Mouse (Mus musculus) MEL (cell line): ENCODE results near the gene Olfr325. TPM values are rescaled to one million over a fixed set of nuclear protein-coding genes. Genes with fewer than 3 reads are reported as not detected.
"Not testable (repeated sequence)": the region's sequence is repeated elsewhere in the genome, so short reads cannot be mapped to it uniquely, and the experiment has no call there.

Experiments
- DNase-seq: peaks from one replicate; pipeline ENCODE4 v3.0.0; 2011; ENCODE audit warnings: low read depth, low spot score
- H3K27ac ChIP-seq: 2 replicates; pipeline ENCODE4 v1.5.1; 2012; ENCODE audit warnings: low read depth, mild to moderate bottlenecking, control low read depth, low read length, moderate library complexity; ENCODE audit not compliant: control insufficient read depth
- H3K27me3 ChIP-seq, 2 experiments: fragments of 150-350 bp in 1 of 2; sonication (generic) in 1 of 2; 2 replicates each; pipeline ENCODE4 v1.6.1; 2012; ENCODE audit warnings: low read length in 2 of 2, mild to moderate bottlenecking in 2 of 2, improper control_type of control experiment in 1 of 2, moderate library complexity in 1 of 2; ENCODE audit not compliant: insufficient read depth in 2 of 2, control insufficient read depth in 1 of 2
- H3K36me3 ChIP-seq, 2 experiments: 2 replicates each; pipeline ENCODE4 v1.6.1; 2012 to 2014; ENCODE audit warnings: low read length in 2 of 2, improper control_type of control experiment in 1 of 2, inconsistent platforms in 1 of 2, mild to moderate bottlenecking in 1 of 2; ENCODE audit not compliant: insufficient read depth in 2 of 2, control insufficient read depth in 1 of 2
- H3K4me1 ChIP-seq, 2 experiments: fragments of 150-350 bp in 1 of 2; sonication (generic) in 1 of 2; 2 replicates each; pipeline ENCODE4 v1.6.1; 2012; ENCODE audit warnings: low read length in 2 of 2, improper control_type of control experiment in 1 of 2, mild to moderate bottlenecking in 1 of 2; ENCODE audit not compliant: insufficient read depth in 2 of 2, control insufficient read depth in 1 of 2
- H3K4me3 ChIP-seq, 2 experiments: fragments of 150-350 bp in 1 of 2; sonication (generic) in 1 of 2; 2 replicates each; pipeline ENCODE4 v1.5.1; 2012; ENCODE audit warnings: low read depth in 2 of 2, low read length in 2 of 2, mild to moderate bottlenecking in 2 of 2, moderate library complexity in 2 of 2, control low read depth in 1 of 2, improper control_type of control experiment in 1 of 2; ENCODE audit not compliant: control insufficient read depth in 1 of 2, insufficient read depth in 1 of 2
- H3K79me2 ChIP-seq: 2 replicates; pipeline ENCODE4 v1.6.1; 2012; ENCODE audit warnings: mild to moderate bottlenecking, low read length, moderate library complexity; ENCODE audit not compliant: control insufficient read depth, poor library complexity, insufficient read depth
- H3K9ac ChIP-seq: 2 replicates; pipeline ENCODE4 v1.6.1; 2012; ENCODE audit warnings: low read depth, mild to moderate bottlenecking, control low read depth, low read length, moderate library complexity; ENCODE audit not compliant: control insufficient read depth, poor library complexity, severe bottlenecking
- H3K9me3 ChIP-seq: fragments of 150-350 bp; sonication (generic); replicated peaks from 2 replicates; pipeline ENCODE4 v1.6.1; 2012; ENCODE audit warnings: mild to moderate bottlenecking, low read length, improper control_type of control experiment, moderate library complexity; ENCODE audit not compliant: insufficient read depth
- CHD1 ChIP-seq: IDR thresholded peaks from 2 replicates; pipeline ENCODE4 v1.6.1; 2012; ENCODE audit warnings: low read depth, mild to moderate bottlenecking, inconsistent platforms, low read length, improper control_type of control experiment
- E2F4 ChIP-seq: IDR thresholded peaks from 2 replicates; pipeline ENCODE4 v1.6.1; 2011; ENCODE audit warnings: low read depth, low read length, improper control_type of control experiment, borderline replicate concordance
- ELF1 ChIP-seq: IDR thresholded peaks from 2 replicates; pipeline ENCODE4 v1.6.1; 2014; ENCODE audit warnings: low read depth, mild to moderate bottlenecking, inconsistent platforms, low read length, improper control_type of control experiment, moderate library complexity
- GABPA ChIP-seq: IDR thresholded peaks from 2 replicates; pipeline ENCODE4 v1.6.1; 2012; ENCODE audit warnings: low read depth, mild to moderate bottlenecking, inconsistent platforms, low read length, improper control_type of control experiment, moderate library complexity
- JUND ChIP-seq: IDR thresholded peaks from 2 replicates; pipeline ENCODE4 v1.6.1; 2011; ENCODE audit warnings: low read depth, mild to moderate bottlenecking, improper control_type of control experiment, low read length
- KAT2A ChIP-seq: conservative IDR thresholded peaks from 2 replicates; pipeline ENCODE4 v1.6.1; 2012; ENCODE audit warnings: low read depth, low read length, improper control_type of control experiment, inconsistent platforms
- MEF2A ChIP-seq: IDR thresholded peaks from 2 replicates; pipeline ENCODE4 v1.6.1; 2014; ENCODE audit warnings: low read depth, mild to moderate bottlenecking, inconsistent platforms, low read length, improper control_type of control experiment; ENCODE audit not compliant: poor library complexity, insufficient replicate concordance, severe bottlenecking; ENCODE audit errors: extremely low read depth
- POLR2A ChIP-seq, 2 experiments: IDR thresholded peaks; 2 replicates each; pipeline ENCODE4 v1.6.1; 2011 to 2012; ENCODE audit warnings: low read length in 2 of 2, mild to moderate bottlenecking in 2 of 2, control low read depth in 1 of 2, improper control_type of control experiment in 1 of 2, low read depth in 1 of 2, moderate library complexity in 1 of 2; ENCODE audit not compliant: control insufficient read depth in 1 of 2, insufficient read depth in 1 of 2, poor library complexity in 1 of 2
- POLR2AphosphoS2 ChIP-seq: IDR thresholded peaks from 2 replicates; pipeline ENCODE4 v1.6.1; 2011; ENCODE audit warnings: low read length, improper control_type of control experiment
- POLR2AphosphoS5 ChIP-seq: IDR thresholded peaks from 2 replicates; pipeline ENCODE4 v1.6.1; 2012; ENCODE audit warnings: low read depth, borderline replicate concordance, mild to moderate bottlenecking, inconsistent platforms, low read length, moderate library complexity, mixed read lengths
- TBP ChIP-seq: IDR thresholded peaks from 2 replicates; pipeline ENCODE4 v1.8.0; 2011; ENCODE audit warnings: low read depth, low read length, improper control_type of control experiment
- UBTF ChIP-seq: IDR thresholded peaks from 2 replicates; pipeline ENCODE4 v1.6.1; 2012; ENCODE audit warnings: low read depth, mild to moderate bottlenecking, inconsistent platforms, low read length, improper control_type of control experiment, moderate library complexity, borderline replicate concordance; ENCODE audit not compliant: insufficient read depth
- USF2 ChIP-seq, 2 experiments: IDR thresholded peaks; 2 replicates each; pipeline ENCODE4 v1.6.1; 2011 to 2012; ENCODE audit warnings: improper control_type of control experiment in 2 of 2, low read length in 2 of 2, borderline replicate concordance in 1 of 2, inconsistent platforms in 1 of 2, low read depth in 1 of 2, mild to moderate bottlenecking in 1 of 2; ENCODE audit not compliant: insufficient read depth in 1 of 2
- ZC3H11A ChIP-seq: IDR thresholded peaks from 2 replicates; pipeline ENCODE4 v1.6.1; 2012; ENCODE audit warnings: low read depth, mild to moderate bottlenecking, inconsistent platforms, low read length, improper control_type of control experiment
- ZNF384 ChIP-seq: IDR thresholded peaks from 2 replicates; pipeline ENCODE4 v1.6.1; 2012; ENCODE audit warnings: low read depth, mild to moderate bottlenecking, inconsistent platforms, low read length, improper control_type of control experiment
- polyA plus RNA-seq, 2 experiments: library from polyadenylated mRNA; stranded (reverse) in 1 of 2; unstranded in 1 of 2; fragments of >175 nt in 1 of 2; fragments of >200 nt in 1 of 2; gene quantifications; 2 replicates each; pipeline versions ENCODE4 v1.2.1 to v1.2.4; 2012; ENCODE audit warnings: low replicate concordance in 2 of 2, low read depth in 1 of 2; ENCODE audit not compliant: insufficient read length in 2 of 2, insufficient read depth in 1 of 2, missing spikeins in 1 of 2
- total RNA-seq: library from RNA; depleted of rRNA; stranded (reverse); fragments of 300-350 nt; gene quantifications from 2 replicates; pipeline ENCODE4 v1.2.3, GENCODE M21; 2012; rRNA removed

Gene Olfr325
- not detected in 2 replicates for total RNA-seq
- polyA plus RNA-seq = not detected

GRCm38 (mm10) chr11:58577430-58577829, at the start of gene Olfr325:
Gene Olfr325 (plus strand): TSS chr11:58577730.
- H3K79me2 ChIP-seq = no peaks in the 10 kb centered on the region
- H3K36me3 ChIP-seq = no peaks in the 10 kb centered on the region
- no peak within 1 kb of the TSS for H3K9ac ChIP-seq
- no peak for TF ChIP-seq POLR2AphosphoS2
- no peak for TF ChIP-seq POLR2AphosphoS5
- no peak for TF ChIP-seq TBP
- TF ChIP-seq CHD1 = no peak
- H3K4me3 ChIP-seq = no peak within 1 kb of the TSS
- H3K4me1 ChIP-seq = no peaks in the 10 kb centered on the region
- peaks cover 10 to 16% of the 10 kb centered on the region in 2 experiments for H3K27me3 ChIP-seq
- no peak for DNase-seq
- H3K27ac ChIP-seq = no peak within 1 kb of the TSS
- no peaks in the 10 kb centered on the region for H3K9me3 ChIP-seq

GRCm38 (mm10) chr11:58534736-58535135, 42.8 kb upstream of the Olfr325 start, which contains the start of gene Olfr330:
Gene Olfr330 (minus strand): TSS chr11:58534836.
- not testable (repeated sequence) for H3K36me3 ChIP-seq, H3K4me3 ChIP-seq, H3K79me2 ChIP-seq, H3K9me3 ChIP-seq, H3K4me1 ChIP-seq, DNase-seq, H3K9ac ChIP-seq, H3K27ac ChIP-seq
- H3K27me3 ChIP-seq = peaks cover 9 to 27% of the 10 kb centered on the region in 2 experiments

- Histone ChIP-seq H3K36me3 (no peaks in the 10 kb centered on the region), H3K9me3 (no peaks in the 10 kb centered on the region), H3K27me3 (peaks cover 4 to 16% of the 10 kb centered on the region in 2 experiments; a peak in 3 of 4 replicates), H3K79me2 (no peaks in the 10 kb centered on the region), H3K27ac (no peak within 1 kb of the TSS), H3K9ac (no peak within 1 kb of the TSS), H3K4me3 (no peak within 1 kb of the TSS), H3K4me1 (no peaks in the 10 kb centered on the region)
- TF ChIP-seq UBTF (no peak), ELF1 (no peak), JUND (no peak), POLR2AphosphoS5 (no peak), KAT2A (no peak), ZNF384 (no peak), GABPA (no peak), MEF2A (no peak), POLR2A (IDR thresholded peaks at IDR 0.05; ENCODE audit: control insufficient read depth in 1 of 2, insufficient read depth in 1 of 2, low read depth in 1 of 2, low read length in 2 of 2, poor library complexity in 1 of 2) (no peak), E2F4 (no peak), USF2 (IDR thresholded peaks at IDR 0.05; ENCODE audit: borderline replicate concordance in 1 of 2, insufficient read depth in 1 of 2, low read depth in 1 of 2, low read length in 2 of 2) (no peak), ZC3H11A (no peak)
- no peak for DNase-seq
Measured at GRCm38 (mm10) chr11:58546322-58546721, 31.2 kb upstream of the Olfr325 start, which contains the start of gene Olfr329-ps. Gene Olfr329-ps (minus strand): TSS chr11:58546422.
